Mouse (Mus musculus) WW6 (cell line): ENCODE measurements around the gene Gm14322.
"Not testable (repeated sequence)": the region's sequence is repeated elsewhere in the genome, so short reads cannot be mapped to it uniquely, and the experiment has no call there.

Source experiments
- DNase-seq: peaks from one replicate; pipeline ENCODE4 v3.0.0-alpha.2; 2013; ENCODE audit warnings: low read depth, low spot score

Gm14322 gene

GRCm38 (mm10) chr2:177758941-177759558 lies at the start of gene Gm14322:
Gene Gm14322, plus strand, starts transcription at chr2:177759288.
- DNase-seq, result not testable (repeated sequence)

GRCm38 (mm10) chr2:177741487-177741886 lies 17.6 kb upstream of the Gm14322 start:
- DNase-seq, result not testable (repeated sequence)

GRCm38 (mm10) chr2:177787351-177787750 lies 28.3 kb downstream of the Gm14322 start:
- not testable (repeated sequence) for DNase-seq

GRCm38 (mm10) chr2:177806170-177806569 lies 47.1 kb downstream of the Gm14322 start:
- DNase-seq, result peak; percentile 4
